21 mouse cellular contexts compared by ENCODE assay signal in the genomic region with DNA sequence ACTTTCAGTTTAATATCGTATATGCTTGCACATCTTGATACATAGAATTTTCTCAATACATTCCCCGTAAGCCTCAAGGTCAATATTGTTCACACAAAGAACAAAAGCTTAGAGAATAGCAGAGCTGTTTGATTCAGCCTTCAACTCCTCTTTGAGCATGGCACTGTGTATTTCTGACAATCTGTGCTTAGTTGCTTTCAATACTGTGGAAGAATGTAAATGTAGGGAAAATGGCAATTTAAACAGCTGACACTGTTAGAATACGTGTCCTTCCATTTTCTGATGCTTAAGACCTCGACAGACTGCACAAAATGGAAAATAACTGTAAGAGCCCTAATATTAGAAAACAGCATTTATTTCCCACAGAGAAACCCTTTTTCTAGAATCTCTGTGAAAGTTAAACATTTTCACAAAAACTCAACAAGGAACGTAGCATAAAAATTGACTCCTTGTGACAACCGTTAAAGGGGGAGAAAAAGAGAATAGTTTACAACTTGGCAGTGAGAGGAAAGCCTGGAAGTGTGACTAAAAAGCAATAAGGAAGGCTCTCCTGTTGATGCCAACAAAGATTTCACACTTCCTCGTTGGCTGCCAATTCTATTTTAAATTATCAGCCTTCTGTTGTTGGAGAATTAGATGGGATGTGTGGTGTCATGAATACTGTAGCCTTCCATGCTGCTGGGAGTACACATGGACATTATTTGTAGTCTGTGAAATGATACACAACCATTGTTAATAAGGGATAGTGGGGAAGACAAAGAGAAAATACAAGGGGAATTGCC.
DNase-seq lines count a peak whose midpoint lies in the region; ATAC-seq lines count a peak whose summit lies in the region.
"Had no signal": no experiment of that assay in that cellular context is flagged by ENCODE, and none has a peak within 500 bp of the region (broad histone marks: within the 10 kb centered on the region; RNA-seq: fewer than 3 reads in every experiment).

No protein-coding gene starts in this region.

- WGBS in midbrain, embryonic 11.5 days = 42% methylated on average over 7 of the region's 7 CpGs
- 67% methylated on average over 7 of the region's 7 CpGs for WGBS in midbrain, embryonic 10.5 days
- WGBS in midbrain, embryonic 12.5 days = 47% methylated on average over 7 of the region's 7 CpGs

- ATAC-seq in frontal cortex, adult (ENCODE audit: low TSS enrichment) = peak; percentile 70
- peak; percentile 82 for ATAC-seq in midbrain, embryonic 11.5 days (ENCODE audit: low FRiP score)
- ATAC-seq in midbrain, embryonic 12.5 days (ENCODE audit: low FRiP score, low read depth) = peak; percentile 86
- ATAC-seq: lung, postnatal 0 days had no signal

- no peaks in the 10 kb centered on the region; the same call in 1 of the 2 replicates for H3K9me3 ChIP-seq in midbrain, embryonic 11.5 days (ENCODE audit: control insufficient read depth, low read length)
- peaks cover 5% of the 10 kb centered on the region; the same call in 1 of the 2 replicates for H3K9me3 ChIP-seq in midbrain, embryonic 10.5 days (replicated peaks)
- peaks cover 8% of the 10 kb centered on the region; the same call in 1 of the 2 replicates for H3K9me3 ChIP-seq in midbrain, embryonic 12.5 days
- H3K9me3 ChIP-seq: embryonic facial prominence, embryonic 12.5 days; neural tube, embryonic 12.5 days had no signal

- H3K4me2 ChIP-seq in midbrain, embryonic 11.5 days = no peak overlapping the region
- H3K4me2 ChIP-seq in midbrain, embryonic 12.5 days (replicated peaks) = no peak overlapping the region
- H3K4me2 ChIP-seq: embryonic facial prominence, embryonic 12.5 days; neural tube, embryonic 12.5 days had no signal

- H3K4me3 ChIP-seq in midbrain, embryonic 11.5 days (ENCODE audit: low read depth, low read length) = no peak overlapping the region
- H3K4me3 ChIP-seq in midbrain, embryonic 10.5 days = no peak overlapping the region
- no peak overlapping the region for H3K4me3 ChIP-seq in midbrain, embryonic 12.5 days
- H3K4me3 ChIP-seq: embryonic facial prominence, embryonic 12.5 days; gastrocnemius, adult 2 months; heart, embryonic 10.5 days; layer of hippocampus, adult 2 months; neural tube, embryonic 12.5 days had no signal

- H3K27me3 ChIP-seq in midbrain, embryonic 11.5 days (ENCODE audit: control insufficient read depth, insufficient read depth, low read length) = no peaks in the 10 kb centered on the region
- no peaks in the 10 kb centered on the region for H3K27me3 ChIP-seq in midbrain, embryonic 10.5 days (ENCODE audit: low read depth, poor library complexity, severe bottlenecking)
- no peaks in the 10 kb centered on the region for H3K27me3 ChIP-seq in midbrain, embryonic 12.5 days
- H3K27me3 ChIP-seq: embryonic facial prominence, embryonic 12.5 days; neural tube, embryonic 12.5 days had no signal

- H3K36me3 ChIP-seq in midbrain, embryonic 11.5 days (ENCODE audit: control insufficient read depth, insufficient read depth, low read length) = no peaks in the 10 kb centered on the region
- H3K36me3 ChIP-seq in midbrain, embryonic 10.5 days = no peaks in the 10 kb centered on the region
- no peaks in the 10 kb centered on the region for H3K36me3 ChIP-seq in midbrain, embryonic 12.5 days
- H3K36me3 ChIP-seq: embryonic facial prominence, embryonic 12.5 days; heart, embryonic 10.5 days; neural tube, embryonic 12.5 days had no signal

- H3K27ac ChIP-seq in midbrain, embryonic 11.5 days (ENCODE audit: low read depth, low read length) = no peak overlapping the region
- H3K27ac ChIP-seq in midbrain, embryonic 10.5 days (replicated peaks) = no peak overlapping the region
- H3K27ac ChIP-seq in midbrain, embryonic 12.5 days (replicated peaks) = no peak overlapping the region
- H3K27ac ChIP-seq: embryonic facial prominence, embryonic 12.5 days; gastrocnemius, adult 2 months; heart, embryonic 10.5 days; layer of hippocampus, adult 2 months; neural tube, embryonic 12.5 days had no signal

- no peak for DNase-seq in frontal cortex, postnatal 10 days (ENCODE audit: low spot score in 2 of 2)
- DNase-seq in midbrain, embryonic 11.5 days (ENCODE audit: low spot score, missing footprints) = peak; percentile 89
- no peak for DNase-seq in midbrain, embryonic 10.5 days (ENCODE audit: low spot score)
- peak; percentile 35 for DNase-seq in telencephalon, adult 2 months (ENCODE audit: low read depth, low spot score)
- DNase-seq in adrenal gland, postnatal 25 days = no peak
- DNase-seq: adrenal gland, adult 2 months; cerebellum, adult 11 months; gastrocnemius, adult 2 months; heart, postnatal 10 days; kidney, adult 18-20 months; kidney, postnatal 10 days; left cerebral cortex, postnatal 4 days; liver; thymus, postnatal 36 days had no signal

- H3K4me1 ChIP-seq in midbrain, embryonic 11.5 days (ENCODE audit: control insufficient read depth, insufficient read depth, low read length) = no peaks in the 10 kb centered on the region; the same call in 1 of the 2 replicates
- no peaks in the 10 kb centered on the region; the same call in 1 of the 2 replicates for H3K4me1 ChIP-seq in midbrain, embryonic 10.5 days
- no peaks in the 10 kb centered on the region; the same call in 1 of the 2 replicates for H3K4me1 ChIP-seq in midbrain, embryonic 12.5 days
- H3K4me1 ChIP-seq: embryonic facial prominence, embryonic 12.5 days; heart, embryonic 10.5 days; neural tube, embryonic 12.5 days had no signal

- no peak overlapping the region for H3K9ac ChIP-seq in midbrain, embryonic 11.5 days (ENCODE audit: low read length)
- H3K9ac ChIP-seq in midbrain, embryonic 12.5 days (replicated peaks) = no peak overlapping the region
- H3K9ac ChIP-seq: embryonic facial prominence, embryonic 12.5 days; neural tube, embryonic 12.5 days had no signal

Comparison
In these comparisons a context has a peak if more than half of its experiments do, and no peak if none do; other contexts are left out.
1. DNase-seq: peak in midbrain, embryonic 11.5 days (single experiment) and telencephalon, adult 2 months (single experiment); none in frontal cortex, postnatal 10 days (0 of 2), midbrain, embryonic 10.5 days (single experiment) and adrenal gland, postnatal 25 days (single experiment).
2. Peak in every context shown above with its lines, with median percentiles within 50 percentile points of each other: ATAC-seq.